Mouse (Mus musculus) spleen, embryonic (tissue): ENCODE data around the gene Mcmbp.

Experiments used
- CTCF ChIA-PET: fragments of 350-600 bp; sonication (Branson Sonifier 250); formaldehyde crosslinking; loops from one replicate; lab custom pipeline; 2022; lab: Charles Lee

The Mcmbp gene

DNA sequence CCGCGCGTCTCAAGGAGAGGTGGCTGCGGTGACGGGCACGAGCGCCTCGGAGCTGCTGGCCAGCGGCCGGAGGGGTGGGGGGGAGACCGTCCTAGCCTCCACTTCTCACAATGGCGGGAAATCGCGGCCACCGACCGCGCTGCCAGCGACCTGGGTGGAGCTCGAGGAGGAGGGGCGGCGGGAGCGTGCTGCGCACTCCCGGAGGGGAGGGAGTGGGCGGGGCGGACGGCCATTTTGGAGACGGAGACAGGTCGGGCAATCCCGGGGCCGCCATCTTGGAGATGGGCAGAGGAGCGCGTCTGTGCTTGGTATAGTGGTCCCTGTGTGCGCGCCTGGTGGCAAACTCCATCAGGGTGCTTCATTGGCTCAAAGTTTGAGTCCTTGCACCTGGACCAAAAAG is at the start of gene Mcmbp:
Mcmbp (minus strand) TSS at position 162 of the 400 bp plus-strand sequence.
- CTCF ChIA-PET = interaction anchor here (0.5 to 1.4 kb wide), 2 partner anchors 15 to 273 kb away, joined by 3 to 6 read pairs; no protein-coding TSS in a partner anchor

DNA sequence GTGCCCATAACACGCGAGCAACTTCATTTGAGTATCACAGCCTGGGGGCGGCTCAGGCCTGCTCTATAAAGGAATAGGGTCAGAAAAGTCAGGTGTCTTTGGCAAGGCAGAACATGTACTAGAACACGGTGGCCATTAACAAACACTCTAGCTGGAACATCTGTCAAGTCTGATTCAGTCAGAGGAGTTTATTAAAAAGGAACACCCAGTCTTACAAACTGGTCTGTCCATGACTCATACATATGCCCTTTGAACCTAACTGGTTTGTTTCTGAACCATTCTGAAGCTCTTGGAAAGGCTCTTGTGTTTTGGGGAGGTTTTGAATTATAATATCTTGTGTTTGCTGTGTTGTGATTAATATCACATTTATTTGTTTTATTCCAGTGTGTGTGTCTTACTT is 49.8 kb upstream of the Mcmbp start:
- CTCF ChIA-PET = no interaction called here

DNA sequence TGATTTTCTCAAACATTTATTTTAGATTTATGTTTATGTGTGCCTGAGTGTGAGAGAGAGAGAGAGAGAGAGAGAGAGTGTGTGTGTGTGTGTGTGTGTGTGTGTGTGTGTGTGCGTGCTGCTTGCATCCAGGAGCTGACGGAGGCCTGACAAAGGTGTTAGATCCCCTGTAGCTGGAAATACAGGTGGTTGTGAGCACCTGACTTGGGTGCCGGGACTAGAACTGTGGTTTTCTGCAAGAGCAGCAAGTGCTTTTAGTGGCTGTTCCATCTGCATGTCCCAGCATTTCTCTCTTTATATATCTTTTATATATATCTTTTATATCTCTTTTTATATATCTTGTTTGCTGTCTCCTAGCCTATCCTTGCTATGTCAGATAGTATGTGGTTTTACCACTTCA is 41.6 kb upstream of the Mcmbp start:
- CTCF ChIA-PET = no interaction called here

DNA sequence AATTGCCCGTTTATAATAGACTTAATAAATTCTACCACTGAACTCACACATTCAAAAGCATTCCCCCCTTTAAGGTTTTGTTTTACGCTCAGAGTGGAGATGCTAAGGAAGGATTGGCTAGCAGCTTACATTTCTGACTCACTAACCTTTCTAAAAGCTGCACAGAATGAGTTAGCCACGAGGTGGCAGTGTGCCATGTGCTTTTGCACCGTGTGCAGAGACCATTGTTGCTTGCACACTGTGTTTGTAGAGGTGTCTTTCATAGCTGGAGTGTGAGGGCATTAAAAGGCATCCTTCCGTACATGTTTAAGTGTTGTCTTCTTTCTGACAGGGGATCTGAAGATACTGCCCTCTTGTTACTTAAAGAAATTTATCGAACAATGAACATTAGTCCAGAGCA is 39.0 kb upstream of the Mcmbp start:
- CTCF ChIA-PET = no interaction called here

GRCm38 (mm10) chr7:128777201-128777600 is 36.9 kb upstream of the Mcmbp start:
- CTCF ChIA-PET = no interaction called here

GRCm38 (mm10) chr7:128766696-128767095 is 26.4 kb upstream of the Mcmbp start:
- CTCF ChIA-PET = interaction anchor here (0.6 kb wide), 1 partner anchor 181 kb away, joined by 3 read pairs; no protein-coding TSS in a partner anchor

GRCm38 (mm10) chr7:128758948-128759347 is 18.7 kb upstream of the Mcmbp start:
- CTCF ChIA-PET = interaction anchor here (0.6 kb wide), 1 partner anchor 15 kb away, joined by 3 read pairs; no protein-coding TSS in a partner anchor

DNA sequence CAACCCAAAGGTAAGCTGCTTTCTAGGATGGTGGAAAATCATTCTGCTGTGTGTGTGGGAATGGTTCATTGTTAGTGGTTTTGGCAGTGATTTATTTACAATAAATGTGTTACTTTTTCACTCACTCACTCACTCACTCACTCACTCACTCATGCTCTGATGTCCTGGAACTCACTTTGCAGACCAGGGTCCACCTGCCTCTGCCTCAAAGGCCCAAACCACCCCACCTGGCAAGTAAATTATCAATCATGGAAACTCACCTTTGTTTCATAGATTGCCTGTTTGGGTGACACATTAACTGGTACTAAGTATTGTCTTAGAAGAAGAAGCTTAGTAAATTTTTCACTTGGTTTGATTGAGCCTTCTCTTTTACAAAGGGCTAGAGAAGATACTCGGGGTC is 15.1 kb upstream of the Mcmbp start:
- CTCF ChIA-PET = no interaction called here

DNA sequence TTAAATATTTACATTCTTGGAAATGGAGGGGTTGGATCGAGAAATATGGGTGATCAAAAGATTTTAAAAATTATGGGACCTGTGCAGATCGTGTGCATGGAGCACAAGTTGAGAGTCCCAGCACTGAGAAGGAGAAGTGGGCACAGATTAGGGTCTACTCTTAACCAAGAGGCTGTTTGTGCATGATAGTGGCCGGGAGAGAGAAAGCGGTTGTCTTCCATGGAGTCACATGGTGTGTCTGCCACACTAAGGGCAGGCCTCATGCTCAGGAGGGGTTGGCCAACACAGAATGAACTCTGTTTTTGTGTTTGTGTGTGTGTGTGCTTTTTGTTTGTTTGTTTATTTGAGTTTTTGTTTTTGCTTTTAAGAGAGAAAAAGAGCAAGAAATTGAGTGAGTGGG is 11.7 kb upstream of the Mcmbp start:
- CTCF ChIA-PET = no interaction called here

- CTCF ChIA-PET = no interaction called here
Measured at GRCm38 (mm10) chr7:128750296-128750695, 10.0 kb upstream of the Mcmbp start.

- CTCF ChIA-PET = interaction anchor here (0.7 kb wide), 1 partner anchor 16 kb away, joined by 3 read pairs; no protein-coding TSS in a partner anchor
Measured at GRCm38 (mm10) chr7:128748758-128749157, 8.5 kb upstream of the Mcmbp start.

DNA sequence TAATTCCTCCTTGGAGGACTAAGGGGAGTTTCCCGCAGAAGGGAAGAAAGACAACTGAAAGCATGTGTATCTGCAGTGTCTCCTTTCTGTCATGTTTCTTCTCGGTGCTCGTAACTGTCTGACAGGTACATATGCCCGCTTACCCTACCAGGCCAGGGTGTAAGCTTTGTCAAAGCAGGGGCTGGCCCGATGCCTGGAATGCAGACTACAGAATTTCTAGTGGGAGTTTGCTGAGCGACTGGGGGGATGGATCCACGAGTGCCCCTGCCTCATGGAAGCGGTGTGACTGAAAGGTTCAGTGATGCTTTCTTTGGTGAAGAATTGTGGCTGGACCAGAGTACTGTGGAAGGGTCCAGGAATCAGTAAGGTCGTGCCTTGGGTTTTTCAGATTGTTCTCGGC is 5.9 kb upstream of the Mcmbp start:
- CTCF ChIA-PET = no interaction called here

- CTCF ChIA-PET = no interaction called here
Measured at GRCm38 (mm10) chr7:128744684-128745485, 4.6 kb upstream of the Mcmbp start, which contains the start of gene Sec23ip. Gene Sec23ip (plus strand): TSS chr7:128744943.

- CTCF ChIA-PET = interaction anchor here (0.7 kb wide), 1 partner anchor 15 kb away, joined by 3 read pairs; no protein-coding TSS in a partner anchor
Measured at GRCm38 (mm10) chr7:128743898-128744297, 3.6 kb upstream of the Mcmbp start.

DNA sequence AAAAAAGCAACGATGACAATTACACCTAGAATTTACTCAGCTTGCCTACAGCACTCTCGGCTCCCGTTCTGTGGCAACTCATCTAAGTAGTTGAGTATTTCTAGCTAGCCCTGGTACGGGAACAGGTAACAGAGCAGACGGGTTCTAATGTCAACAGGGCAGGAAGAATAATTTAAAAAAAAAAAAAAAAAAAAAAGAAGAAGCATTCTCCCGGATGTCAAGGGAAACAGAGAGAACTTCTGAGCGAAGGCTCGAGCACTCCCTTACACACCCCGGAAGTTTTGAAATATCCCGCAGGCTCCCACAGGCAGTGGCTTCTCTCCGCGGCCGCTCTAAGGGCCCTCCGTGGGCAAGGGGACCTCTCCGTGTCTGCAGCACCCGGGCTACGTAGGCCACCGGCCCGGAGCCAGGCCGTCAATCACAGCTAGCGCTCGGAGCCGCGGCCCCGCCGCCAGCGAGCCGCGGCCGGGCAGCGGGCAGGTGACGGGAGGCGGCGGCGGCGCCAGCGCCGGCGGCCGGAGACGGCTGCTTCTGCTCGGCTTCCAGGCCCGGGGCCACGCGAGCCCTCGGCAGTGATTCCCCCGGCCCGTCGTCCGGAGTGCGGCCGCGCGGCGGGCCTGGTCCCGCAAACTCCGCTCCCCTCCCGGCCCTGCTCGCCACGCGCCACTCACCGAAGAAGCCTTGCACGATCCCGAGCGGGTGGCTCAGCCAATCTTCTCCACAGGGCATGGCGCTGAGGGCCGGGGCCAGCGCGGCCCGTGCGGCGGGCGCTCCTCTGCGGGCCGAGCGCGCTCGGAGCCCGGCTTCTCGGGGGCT is 625 bp downstream of the Mcmbp start:
- CTCF ChIA-PET = interaction anchor here (1.4 kb wide), 1 partner anchor 14 kb away, joined by 3 read pairs; no protein-coding TSS in a partner anchor

GRCm38 (mm10) chr7:128739116-128739461 is 1.2 kb downstream of the Mcmbp start:
- CTCF ChIA-PET = interaction anchor here (1.4 kb wide), 1 partner anchor 14 kb away, joined by 3 read pairs; no protein-coding TSS in a partner anchor

DNA sequence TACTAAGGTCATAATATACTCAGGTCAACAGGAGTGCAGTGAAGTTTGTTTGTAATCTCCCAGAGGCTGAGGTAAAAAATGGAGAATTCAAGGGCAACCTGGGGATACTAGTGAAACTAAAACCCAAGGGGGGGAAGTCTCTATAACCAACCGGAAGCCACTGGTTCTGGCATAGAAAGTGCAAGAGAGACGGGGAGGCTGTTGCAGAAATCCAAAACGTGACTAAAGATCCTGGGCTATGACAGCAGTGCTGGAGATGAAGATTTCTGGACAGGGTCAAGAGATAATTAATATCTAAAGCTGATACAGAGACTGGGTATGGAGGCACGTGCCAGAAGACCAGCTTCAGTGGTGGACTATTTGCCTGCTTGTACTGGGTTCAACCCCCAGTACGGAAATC is 2.3 kb downstream of the Mcmbp start:
- CTCF ChIA-PET = interaction anchor here (1.3 kb wide), 1 partner anchor 13 kb away, joined by 3 read pairs; no protein-coding TSS in a partner anchor

- CTCF ChIA-PET = no interaction called here
Measured at GRCm38 (mm10) chr7:128731585-128731984, 8.7 kb downstream of the Mcmbp start.

GRCm38 (mm10) chr7:128728738-128729137 is 11.6 kb downstream of the Mcmbp start:
- CTCF ChIA-PET = no interaction called here

DNA sequence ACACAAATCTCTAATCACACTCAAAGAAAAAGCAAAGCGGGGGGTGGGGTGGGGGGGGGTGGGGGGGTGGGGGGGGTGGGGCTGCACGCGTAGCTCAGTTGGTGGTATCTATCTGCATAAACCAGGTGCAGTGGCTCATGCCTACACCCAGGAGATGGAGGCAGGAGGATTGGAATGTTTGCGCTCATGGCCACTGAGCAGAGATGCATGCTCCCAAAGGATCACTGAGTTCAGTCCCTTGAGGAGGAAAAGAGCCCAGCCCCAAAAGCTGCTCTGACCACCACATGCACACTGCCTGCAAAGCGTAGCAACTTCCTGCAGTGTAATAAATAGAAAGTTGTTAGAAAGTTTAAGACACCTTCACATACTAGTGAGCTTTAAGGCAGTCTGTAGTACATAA is 12.6 kb downstream of the Mcmbp start:
- CTCF ChIA-PET = interaction anchor here (0.6 kb wide), 1 partner anchor 14 kb away, joined by 6 read pairs; no protein-coding TSS in a partner anchor

- CTCF ChIA-PET = interaction anchor here (0.6 kb wide), 1 partner anchor 13 kb away, joined by 6 read pairs; no protein-coding TSS in a partner anchor
Measured at GRCm38 (mm10) chr7:128726999-128727398, 13.3 kb downstream of the Mcmbp start.

GRCm38 (mm10) chr7:128725189-128725588 is 15.1 kb downstream of the Mcmbp start:
- CTCF ChIA-PET = interaction anchor here (1.0 to 1.1 kb wide), 2 partner anchors 13 to 14 kb away, joined by 3 read pairs; no protein-coding TSS in a partner anchor
